Mouse (Mus musculus): ENCODE results near the gene Ube2z.

DNA sequence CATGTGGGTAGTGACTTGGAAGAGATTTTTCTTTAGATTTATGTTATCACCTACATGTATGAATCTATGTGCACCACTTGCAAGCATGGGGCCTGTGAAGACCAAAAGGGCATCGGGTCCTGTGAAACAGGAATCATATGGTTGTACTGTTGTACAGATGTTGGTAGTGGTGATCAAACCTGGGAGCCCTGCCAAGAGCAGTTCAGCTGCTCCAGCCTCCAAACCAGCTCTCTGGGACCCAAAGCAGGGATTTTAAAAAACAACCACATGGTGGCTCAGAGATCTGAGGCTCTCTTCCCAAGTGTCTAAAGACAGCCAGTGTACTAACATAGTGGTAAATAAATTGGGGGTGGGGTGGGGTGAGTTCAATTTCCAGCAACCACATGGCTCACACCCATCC, 43.2 kb upstream of the Ube2z start:
- TF ChIP-seq CTCF (IDR thresholded peaks at IDR 0.05; ENCODE audit: extremely low read depth, insufficient read depth, insufficient read length, insufficient replicate concordance) (no peak), POLR2A (IDR thresholded peaks at IDR 0.05; ENCODE audit: low read depth, low read length) (no peak)
